Mouse (Mus musculus): ENCODE data around the gene Timm44.

The Timm44 gene

GRCm38 (mm10) chr8:4267627-4268026 lies 8.1 kb downstream of the Timm44 start:
- in situ Hi-C loops (cut with MboI; ENCODE audit: unreplicated experiment in 2 of 2), result no loop called here

DNA sequence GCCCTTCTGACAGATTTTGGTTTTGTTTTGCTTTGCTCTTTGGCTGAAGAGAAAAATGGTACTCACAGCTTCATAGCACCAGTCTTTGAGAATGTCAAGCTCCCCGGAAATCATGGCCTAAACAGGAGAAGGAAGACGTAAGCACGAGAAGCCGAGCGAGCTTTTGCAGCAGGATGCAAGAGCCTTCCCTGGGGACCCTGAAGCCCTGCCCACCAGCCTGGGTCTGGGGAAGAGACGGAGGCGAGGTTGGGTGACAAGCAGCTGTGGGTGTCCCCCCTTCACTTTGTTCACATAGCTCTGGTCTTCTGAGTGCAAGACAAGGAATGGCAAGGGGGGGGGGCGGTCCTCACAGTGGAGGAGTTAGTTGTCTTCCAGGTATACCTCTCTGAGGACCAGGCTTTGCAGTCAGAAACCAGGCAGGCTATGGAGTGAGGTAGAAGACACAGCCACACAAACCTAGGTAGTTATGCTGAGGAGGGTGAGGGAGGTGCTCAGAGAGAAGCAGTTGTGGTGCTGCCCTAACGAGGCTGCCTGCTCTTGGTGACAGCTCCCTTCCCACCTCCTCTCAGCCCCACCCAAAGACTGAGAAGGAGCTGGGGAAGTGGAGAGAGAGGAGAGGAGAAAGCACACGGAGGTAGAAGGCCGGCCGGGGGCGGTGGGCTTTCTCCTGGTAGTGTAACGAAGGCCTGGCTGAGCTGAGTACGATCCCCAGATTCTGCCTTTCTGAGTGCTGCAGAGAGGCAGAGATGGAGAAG lies 10.4 kb downstream of the Timm44 start:
- in situ Hi-C loops (cut with MboI; ENCODE audit: unreplicated experiment in 2 of 2), result no loop called here

- in situ Hi-C loops (cut with MboI; ENCODE audit: unreplicated experiment in 2 of 2), result loop anchor here (5.0 kb wide), 2 partner anchors 66 to 109 kb away; no protein-coding TSS in a partner anchor
Measured at GRCm38 (mm10) chr8:4263105-4263791, 12.5 kb downstream of the Timm44 start.

GRCm38 (mm10) chr8:4259805-4260170 lies 15.9 kb downstream of the Timm44 start:
- in situ Hi-C loops (cut with MboI; ENCODE audit: unreplicated experiment in 2 of 2), result loop anchor here (5.0 to 10.0 kb wide), 6 partner anchors 62 to 255 kb away; no protein-coding TSS in a partner anchor

DNA sequence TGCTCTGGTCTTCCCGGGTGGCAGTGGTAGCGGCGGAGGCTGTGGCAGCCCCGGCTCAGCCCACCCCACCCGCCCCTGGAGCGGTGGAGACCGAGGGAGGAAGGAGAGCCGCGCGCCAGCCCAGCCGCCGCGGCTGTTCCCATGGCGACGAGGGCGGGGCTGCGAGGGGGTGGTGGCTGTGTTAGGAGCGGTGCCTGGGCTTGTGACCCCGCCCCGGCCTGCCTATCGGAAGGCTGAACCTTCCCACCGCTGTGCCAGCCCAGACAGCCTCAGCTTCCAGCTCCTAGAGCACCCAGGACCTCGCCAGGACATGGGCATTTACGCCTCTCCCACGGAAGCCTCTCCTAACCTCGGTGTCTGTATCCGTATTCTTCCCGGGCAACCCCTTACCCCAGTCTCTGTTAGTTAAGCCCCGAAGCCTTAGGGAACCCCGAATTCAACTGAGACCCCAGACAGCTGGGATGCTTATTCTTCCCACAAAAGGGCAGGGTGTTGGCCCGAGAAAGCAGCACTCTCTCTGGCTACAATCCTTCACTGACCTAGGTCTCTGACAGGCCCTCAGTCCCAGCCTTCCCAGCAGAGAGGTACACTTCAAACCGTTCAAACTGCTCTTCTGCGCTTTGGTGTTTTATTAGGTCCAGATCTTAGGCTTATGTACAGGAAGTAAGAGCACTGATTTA lies 16.4 kb downstream of the Timm44 start, which contains the start of gene Ctxn1:
Gene Ctxn1, minus strand, starts transcription at position 150 of the 680 bp plus-strand sequence.
- in situ Hi-C loops (cut with MboI; ENCODE audit: unreplicated experiment in 2 of 2), result loop anchor here (5.0 to 10.0 kb wide), 4 partner anchors 63 to 256 kb away; no protein-coding TSS in a partner anchor

- in situ Hi-C loops (cut with MboI; ENCODE audit: unreplicated experiment in 2 of 2), result loop anchor here (5.0 to 10.0 kb wide), 4 partner anchors 64 to 256 kb away; no protein-coding TSS in a partner anchor
Measured at GRCm38 (mm10) chr8:4258678-4259077, 17.0 kb downstream of the Timm44 start.

DNA sequence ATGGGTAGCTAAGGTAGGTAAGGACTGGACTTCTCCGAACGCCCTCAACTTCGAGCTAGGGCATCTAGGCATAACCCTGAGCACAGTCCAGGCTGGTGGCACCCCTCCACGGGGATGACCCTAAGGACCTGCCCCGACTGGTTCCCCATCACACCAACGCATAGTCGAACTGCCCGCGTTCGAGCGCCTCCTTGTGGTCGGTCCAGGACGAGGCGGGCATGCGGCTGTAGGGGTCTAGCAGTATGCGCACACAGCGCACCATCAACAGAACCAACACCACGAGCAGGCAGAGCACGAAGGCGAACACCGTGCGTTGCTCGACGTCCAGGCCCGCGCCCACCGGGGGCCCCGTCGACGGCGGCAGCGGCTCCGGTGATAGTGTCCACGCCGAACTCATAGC lies 17.5 kb downstream of the Timm44 start:
- in situ Hi-C loops (cut with MboI; ENCODE audit: unreplicated experiment in 2 of 2), result loop anchor here (5.0 to 10.0 kb wide), 4 partner anchors 64 to 257 kb away; no protein-coding TSS in a partner anchor

DNA sequence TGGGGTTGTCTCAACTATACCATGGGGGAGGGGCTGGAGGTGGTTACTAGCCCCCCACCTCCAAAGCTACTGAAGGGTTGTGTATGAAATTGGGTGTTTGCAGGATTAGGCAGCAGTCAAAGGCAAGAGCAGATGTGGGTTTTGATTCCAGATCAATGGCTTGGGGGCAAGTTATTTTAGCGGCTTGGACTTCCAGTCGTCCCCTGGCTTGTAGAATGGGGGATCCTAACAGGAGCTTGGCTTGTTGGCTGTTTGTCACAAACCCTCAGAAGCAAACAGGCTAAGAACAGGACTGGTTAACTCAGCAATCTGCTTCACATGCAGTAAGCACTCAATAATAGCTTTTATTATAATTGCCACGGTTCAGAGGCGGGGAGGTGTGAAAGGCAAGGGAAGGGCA lies 18.4 kb downstream of the Timm44 start:
- in situ Hi-C loops (cut with MboI; ENCODE audit: unreplicated experiment in 2 of 2), result loop anchor here (5.0 to 10.0 kb wide), 4 partner anchors 65 to 257 kb away; no protein-coding TSS in a partner anchor

- in situ Hi-C loops (cut with MboI; ENCODE audit: unreplicated experiment in 2 of 2), result loop anchor here (5.0 to 10.0 kb wide), 4 partner anchors 65 to 258 kb away; no protein-coding TSS in a partner anchor
Measured at GRCm38 (mm10) chr8:4256911-4257310, 18.8 kb downstream of the Timm44 start.

GRCm38 (mm10) chr8:4255471-4255870 lies 20.2 kb downstream of the Timm44 start:
- in situ Hi-C loops (cut with MboI; ENCODE audit: unreplicated experiment in 2 of 2), result loop anchor here (5.0 to 10.0 kb wide), 4 partner anchors 63 to 259 kb away; no protein-coding TSS in a partner anchor

DNA sequence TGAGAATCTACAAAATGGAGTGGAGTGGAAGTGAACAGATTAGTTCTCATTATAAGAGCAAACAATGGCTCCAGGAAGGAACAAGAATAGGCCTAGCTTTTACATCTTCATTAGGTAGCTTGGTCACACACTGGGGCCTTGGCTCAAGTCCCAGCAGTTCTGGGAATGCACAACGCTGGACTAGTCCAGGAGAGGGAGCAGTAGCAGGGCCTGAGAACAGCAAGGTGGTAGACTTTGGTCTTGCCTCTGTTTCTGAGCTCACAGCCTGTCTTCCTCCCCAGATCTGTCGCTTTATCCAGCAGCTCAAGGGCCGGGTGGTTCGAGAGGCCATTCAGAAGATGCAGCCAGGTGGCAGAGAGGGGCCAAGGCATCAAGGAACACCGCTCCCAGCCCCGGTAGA lies 21.7 kb downstream of the Timm44 start:
- in situ Hi-C loops (cut with MboI; ENCODE audit: unreplicated experiment in 2 of 2), result loop anchor here in 1 of 2 experiments (10.0 kb wide), 1 partner anchor 261 kb away; no protein-coding TSS in a partner anchor

GRCm38 (mm10) chr8:4252934-4253841 lies 22.5 kb downstream of the Timm44 start, which contains the start of gene Snapc2:
Snapc2 (plus strand) TSS chr8:4253080.
- in situ Hi-C loops (cut with MboI; ENCODE audit: unreplicated experiment in 2 of 2), result loop anchor here in 1 of 2 experiments (10.0 kb wide), 1 partner anchor 262 kb away; no protein-coding TSS in a partner anchor

- in situ Hi-C loops (cut with MboI; ENCODE audit: unreplicated experiment in 2 of 2), result loop anchor here in 1 of 2 experiments (10.0 kb wide), 1 partner anchor 263 kb away; no protein-coding TSS in a partner anchor
Measured at GRCm38 (mm10) chr8:4252116-4252760, 23.5 kb downstream of the Timm44 start.

GRCm38 (mm10) chr8:4250306-4250970 lies 25.3 kb downstream of the Timm44 start:
- in situ Hi-C loops (cut with MboI; ENCODE audit: unreplicated experiment in 2 of 2), result loop anchor here in 1 of 2 experiments (10.0 kb wide), 1 partner anchor 264 kb away; no protein-coding TSS in a partner anchor

GRCm38 (mm10) chr8:4249213-4249612 lies 26.5 kb downstream of the Timm44 start:
- in situ Hi-C loops (cut with MboI; ENCODE audit: unreplicated experiment in 2 of 2), result loop anchor here (10.0 to 25.0 kb wide), 2 partner anchors 426 to 737 kb away; partner anchors contain the start of genes Mcoln1 (in 2 of the 2) and Pnpla6 (in 2 of the 2)

DNA sequence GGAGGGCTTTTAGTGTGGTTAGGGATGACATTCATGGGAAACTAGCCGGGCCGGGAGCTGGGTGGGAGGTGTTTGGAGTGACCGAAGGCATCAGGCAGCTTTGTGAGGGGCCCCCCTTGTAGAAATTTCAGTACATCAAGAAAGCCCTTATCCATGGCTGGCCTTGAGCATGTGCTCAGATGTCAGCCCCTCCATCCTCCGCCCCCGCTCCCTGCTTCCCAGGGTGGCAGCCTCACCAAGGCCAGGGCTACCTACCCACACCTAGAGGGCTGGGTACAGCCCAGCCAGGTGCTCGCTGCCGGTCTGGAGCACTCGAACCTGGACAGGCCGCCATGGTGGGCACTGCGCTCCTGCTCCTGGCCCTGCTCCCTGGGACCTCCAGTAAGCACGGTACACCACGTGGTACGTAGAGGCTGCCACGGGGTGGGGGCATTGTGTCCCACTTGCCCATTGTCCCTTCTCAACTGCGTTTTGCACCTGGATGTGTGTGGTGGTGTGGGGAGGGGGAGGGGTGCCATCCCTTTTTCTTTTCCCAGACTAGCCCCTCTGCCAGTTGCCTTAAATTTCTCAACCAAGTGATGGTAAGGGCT lies 27.7 kb downstream of the Timm44 start, which contains the start of gene Tgfbr3l:
Gene Tgfbr3l, plus strand, starts transcription at position 264 of the 590 bp plus-strand sequence.
- in situ Hi-C loops (cut with MboI; ENCODE audit: unreplicated experiment in 2 of 2), result loop anchor here (10.0 to 25.0 kb wide), 2 partner anchors 427 to 736 kb away; partner anchors contain the start of genes Mcoln1 (in 2 of the 2) and Pnpla6 (in 2 of the 2)

GRCm38 (mm10) chr8:4247241-4247640 lies 28.5 kb downstream of the Timm44 start:
- in situ Hi-C loops (cut with MboI; ENCODE audit: unreplicated experiment in 2 of 2), result loop anchor here (10.0 to 25.0 kb wide), 2 partner anchors 428 to 735 kb away; partner anchors contain the start of genes Mcoln1 (in 2 of the 2) and Pnpla6 (in 2 of the 2)

Data from v-Abl transformed pro-B cells (cell line).